Mouse (Mus musculus) urinary bladder, postnatal 36 days (tissue): ENCODE measurements at regions not wholly inside any gene's neighbourhood (a gene's known extent, or its start where the extent isn't known, plus 50 kb on each side); places are given as distances from the start of the nearest gene placed in this dataset.

Source experiments
- DNase-seq, 2 experiments: peaks; one replicate each; pipeline ENCODE4 v3.0.0; 2022; ENCODE audit warnings: low spot score in 2 of 2, mixed read lengths in 1 of 2

DNA sequence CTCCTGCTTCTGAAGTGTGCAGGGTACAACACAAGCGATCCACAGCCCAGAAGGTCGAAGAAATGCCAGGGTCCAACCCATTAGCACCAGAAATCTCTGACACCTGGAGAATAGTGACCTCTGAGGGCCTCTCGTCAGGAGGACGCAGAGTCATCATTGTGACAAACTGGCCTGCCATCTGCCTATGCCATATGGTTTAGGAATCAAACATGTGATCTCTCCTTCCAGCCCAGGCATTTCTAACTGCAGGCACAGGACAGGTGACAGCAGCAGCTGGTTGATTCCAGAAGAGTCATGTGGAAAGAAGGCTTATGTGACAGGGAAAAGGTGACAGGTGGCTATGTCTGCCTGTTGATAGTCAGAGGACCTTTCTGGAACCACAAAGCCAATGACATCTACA, 476.0 kb upstream of the Vstm2b start:
- no peak for DNase-seq

GRCm38 (mm10) chr7:40429416-40429815, 468.7 kb upstream of the Vstm2b start:
- DNase-seq, result no peak

DNA sequence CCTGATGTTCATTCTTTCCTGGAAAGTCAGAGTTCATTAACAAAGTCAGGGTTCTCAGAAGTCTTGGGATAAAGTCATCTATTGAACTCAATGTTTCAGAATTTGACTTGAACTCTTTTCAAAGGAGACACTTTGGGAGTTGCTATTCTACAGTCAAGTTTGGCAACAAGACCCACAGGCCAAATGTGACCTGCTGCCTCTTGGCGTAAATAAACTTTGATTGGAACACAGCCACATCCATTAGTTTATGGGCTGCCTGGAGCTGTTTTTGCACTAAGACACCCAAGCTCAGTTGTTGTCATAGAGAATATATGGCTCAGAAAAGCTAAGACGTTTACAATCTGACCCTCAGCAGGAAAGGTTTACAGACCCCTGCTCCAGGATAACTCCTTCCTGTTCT, 464.2 kb upstream of the Vstm2b start:
- peak; percentile 2 to 16 for DNase-seq

GRCm38 (mm10) chr7:40441128-40441527, 457.0 kb upstream of the Vstm2b start:
- no peak for DNase-seq

DNA sequence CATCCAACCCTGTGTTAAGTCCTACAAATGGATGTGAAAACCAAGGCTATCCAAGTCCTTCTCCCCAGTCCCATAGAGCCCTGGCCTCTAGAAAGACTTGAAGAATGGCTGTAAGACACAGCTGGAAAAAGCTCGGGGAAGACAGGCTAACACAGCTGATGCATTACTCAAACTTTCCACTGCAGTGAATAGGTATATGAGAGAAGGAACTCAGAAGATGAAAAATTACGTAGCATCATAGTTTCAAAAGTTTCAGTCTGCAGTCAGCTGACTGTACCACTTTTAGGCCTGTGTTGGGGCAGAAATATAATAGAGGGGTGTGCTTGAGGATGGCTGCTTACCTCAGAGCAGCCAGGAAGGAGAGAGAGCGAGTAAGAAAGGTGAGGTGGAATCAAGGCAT, 456.3 kb upstream of the Vstm2b start:
- DNase-seq, result no peak

DNA sequence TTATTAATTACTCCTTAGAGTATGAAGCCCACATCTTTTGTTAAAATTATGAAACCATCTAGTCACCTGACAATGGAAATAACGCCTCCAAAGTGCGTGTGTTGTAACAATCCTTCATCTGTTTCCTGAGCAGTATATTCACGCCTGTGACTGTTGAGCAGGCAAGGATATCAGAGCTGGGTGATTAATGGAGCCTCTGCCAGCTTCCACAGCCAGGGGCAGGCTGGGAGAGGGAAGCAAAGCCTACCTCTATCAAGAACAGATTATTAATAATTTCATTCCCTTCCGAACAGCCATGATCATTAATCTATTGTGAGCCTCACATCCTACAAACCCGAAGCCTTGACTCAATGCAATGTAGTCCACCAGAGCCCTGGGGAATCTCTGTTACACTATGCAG, 431.7 kb upstream of the Vstm2b start:
- no peak for DNase-seq

DNA sequence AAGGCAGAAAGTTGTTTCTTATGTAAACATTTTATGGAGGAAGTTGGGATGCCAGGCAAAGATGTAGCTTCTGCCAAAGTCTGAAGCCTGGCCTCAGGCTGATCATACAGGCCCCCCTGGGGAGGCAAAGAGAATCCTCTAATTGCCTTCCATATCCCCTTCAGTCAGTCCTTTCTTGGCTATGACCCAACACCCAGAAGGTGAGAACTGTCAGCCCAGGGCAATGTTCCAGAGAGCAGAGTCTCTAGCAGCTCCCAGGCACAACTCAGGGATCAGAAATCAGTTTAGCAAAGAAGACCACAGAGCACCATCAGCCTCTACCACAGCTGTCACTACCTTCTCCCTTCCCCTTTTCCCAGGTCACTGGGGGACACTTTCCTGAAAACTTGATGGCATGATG, 410.9 kb upstream of the Vstm2b start:
- no peak for DNase-seq

- DNase-seq, result no peak
Measured at GRCm38 (mm10) chr7:40522703-40523267, 375.3 kb upstream of the Vstm2b start.

DNA sequence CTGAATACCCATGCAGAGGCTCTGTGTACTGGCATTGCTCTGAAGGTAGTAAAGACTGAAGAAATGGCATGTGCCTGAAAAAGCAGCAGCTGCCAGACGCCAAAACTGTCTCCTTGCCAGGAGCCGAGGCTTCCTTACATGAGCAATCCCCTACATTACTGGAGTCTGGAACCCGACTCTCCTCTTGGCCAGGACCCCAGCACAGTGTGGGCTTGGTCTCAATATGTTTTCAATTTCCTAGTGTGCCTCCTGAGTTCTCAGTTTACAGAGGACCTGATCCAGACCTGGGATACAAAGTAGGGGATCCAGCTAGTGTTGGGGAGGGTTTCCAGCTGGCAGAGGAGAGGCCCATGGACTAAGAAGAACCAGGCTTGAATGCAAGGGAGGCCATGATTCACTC, 361.5 kb upstream of the Vstm2b start:
- peak in 1 of 2 experiments; percentile 5 for DNase-seq

GRCm38 (mm10) chr7:40537621-40538020, 360.5 kb upstream of the Vstm2b start:
- DNase-seq, result no peak

DNA sequence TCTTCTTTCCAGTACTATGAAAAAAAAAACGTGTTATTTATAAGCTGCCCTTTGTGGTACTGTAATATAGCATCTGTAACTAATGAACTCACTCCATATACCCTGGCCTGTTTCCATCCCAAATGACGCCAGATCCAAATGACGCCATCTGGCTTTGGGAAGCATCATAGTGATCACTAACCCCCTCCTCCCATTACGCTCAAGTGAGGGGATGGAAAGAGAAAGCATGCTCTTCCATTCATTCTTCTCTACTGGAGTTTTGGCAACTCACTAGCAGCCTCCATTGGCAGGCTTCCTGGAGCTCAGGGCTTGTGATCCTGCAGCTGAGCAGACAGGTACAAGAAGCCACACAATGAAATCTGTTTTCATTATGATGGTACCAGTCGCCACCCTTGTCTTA, 358.3 kb upstream of the Vstm2b start:
- no peak for DNase-seq

DNA sequence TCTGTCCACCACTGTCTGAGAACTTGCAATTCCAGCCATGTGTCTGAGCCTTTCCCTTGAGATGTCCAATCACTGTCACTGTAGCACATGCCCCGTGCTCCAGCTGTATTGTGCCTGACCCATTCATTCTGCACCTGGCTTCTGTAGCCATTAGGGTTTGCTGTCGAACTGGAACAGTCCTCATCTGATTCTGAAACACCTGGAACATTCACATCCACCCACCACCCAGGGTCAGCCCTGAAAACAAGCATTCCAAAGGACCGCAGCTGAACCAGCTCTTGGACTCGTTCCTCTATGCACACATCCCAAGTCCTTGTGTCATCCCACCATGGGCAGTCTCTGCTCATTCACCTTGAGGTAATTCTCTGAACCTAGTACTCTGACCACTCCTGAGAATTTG, 356.8 kb upstream of the Vstm2b start:
- no peak for DNase-seq

DNA sequence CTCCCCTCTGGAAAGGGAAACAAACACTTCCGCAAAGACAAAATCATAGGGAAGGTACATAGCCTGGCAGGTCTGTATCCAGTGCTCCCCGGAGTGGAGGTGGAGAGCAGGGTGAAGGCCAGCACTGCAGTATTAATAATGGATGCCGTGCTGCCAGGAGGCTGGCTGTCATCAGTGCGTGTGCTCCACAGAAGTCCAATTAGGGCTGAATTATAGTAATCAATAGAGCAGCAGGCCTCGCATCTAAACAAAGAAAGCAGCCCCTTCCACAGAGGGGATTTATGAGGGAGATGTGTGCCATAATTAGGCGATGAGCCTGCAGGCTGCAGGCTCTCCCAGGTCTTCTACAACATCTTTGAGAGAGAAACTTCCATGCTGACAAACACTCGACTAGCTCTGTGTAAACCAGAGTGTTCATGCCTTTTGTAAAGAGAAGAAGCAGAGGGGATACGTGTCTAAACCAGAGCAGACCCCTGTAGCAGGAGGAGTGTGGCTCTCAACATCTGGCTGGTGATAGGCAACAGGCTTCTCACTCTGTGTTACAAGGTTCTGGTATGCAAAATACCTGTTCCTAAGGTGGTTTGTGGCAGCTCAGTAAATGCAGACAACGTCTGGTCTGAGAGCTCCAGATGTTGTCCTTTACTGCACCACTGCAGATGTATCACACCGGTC, 334.5 kb upstream of the Vstm2b start:
- DNase-seq, result no peak

- DNase-seq, result no peak
Measured at GRCm38 (mm10) chr7:40575971-40576370, 322.2 kb upstream of the Vstm2b start.

DNA sequence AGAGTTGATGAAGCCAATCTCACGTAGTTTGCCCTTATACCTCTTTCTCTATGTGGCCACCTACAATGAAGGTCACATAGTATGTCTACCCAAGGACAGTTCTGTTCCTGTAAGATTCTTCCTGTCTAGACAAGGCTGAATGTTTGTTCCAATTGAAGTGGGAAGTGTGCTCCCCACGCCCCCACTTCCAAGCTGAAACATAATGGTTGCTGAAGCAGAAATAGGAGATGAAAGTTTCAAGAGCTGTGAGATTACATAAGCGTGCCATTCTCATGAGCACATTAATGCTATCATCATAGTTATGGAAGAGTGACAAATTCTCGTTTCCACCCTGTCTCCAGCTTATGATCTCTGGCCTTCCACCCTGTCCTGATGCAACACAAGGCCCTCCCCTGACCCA, 320.8 kb upstream of the Vstm2b start:
- DNase-seq, result no peak

- DNase-seq, result no peak
Measured at GRCm38 (mm10) chr7:40620761-40621160, 277.4 kb upstream of the Vstm2b start.

DNA sequence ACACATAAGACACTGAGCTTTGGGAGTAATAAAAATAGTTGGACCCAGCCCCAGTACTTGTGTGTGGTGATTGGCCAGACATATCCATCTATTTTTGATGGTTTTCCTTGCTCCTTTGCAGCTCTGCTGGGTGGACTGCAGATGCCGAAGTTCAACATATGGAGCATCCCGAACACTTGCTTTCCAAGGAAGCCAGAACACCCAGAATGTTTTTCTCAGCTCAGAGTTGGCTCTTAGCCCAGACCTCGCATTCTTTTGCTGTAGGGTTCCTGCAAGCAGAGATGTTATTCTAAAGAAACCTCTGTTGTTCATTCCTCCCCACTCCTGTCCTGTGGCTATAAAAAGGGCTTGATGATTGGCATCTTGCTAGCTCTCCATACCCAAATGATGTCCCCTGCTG, 275.3 kb upstream of the Vstm2b start:
- no peak for DNase-seq

GRCm38 (mm10) chr7:40623286-40623685, 274.8 kb upstream of the Vstm2b start:
- DNase-seq, result no peak

DNA sequence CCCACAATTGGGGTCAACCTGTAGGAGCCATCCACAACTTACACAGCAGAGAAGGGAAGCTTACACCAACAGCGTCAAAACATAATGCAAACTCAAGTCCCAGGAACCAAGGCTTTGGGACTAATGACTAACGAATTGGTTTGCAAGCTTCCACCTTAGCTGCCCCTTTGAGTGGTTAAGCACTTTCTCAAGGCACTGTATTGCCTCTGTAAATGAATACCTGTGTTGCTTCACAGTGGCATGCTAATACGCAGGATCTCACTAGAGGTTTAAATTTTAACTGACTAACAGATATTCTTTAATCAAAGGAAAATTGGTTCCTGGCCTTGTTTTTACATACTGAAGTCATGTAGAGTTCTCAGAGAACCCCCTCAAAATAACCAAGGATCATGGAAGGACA, 261.8 kb upstream of the Vstm2b start:
- DNase-seq, result no peak

DNA sequence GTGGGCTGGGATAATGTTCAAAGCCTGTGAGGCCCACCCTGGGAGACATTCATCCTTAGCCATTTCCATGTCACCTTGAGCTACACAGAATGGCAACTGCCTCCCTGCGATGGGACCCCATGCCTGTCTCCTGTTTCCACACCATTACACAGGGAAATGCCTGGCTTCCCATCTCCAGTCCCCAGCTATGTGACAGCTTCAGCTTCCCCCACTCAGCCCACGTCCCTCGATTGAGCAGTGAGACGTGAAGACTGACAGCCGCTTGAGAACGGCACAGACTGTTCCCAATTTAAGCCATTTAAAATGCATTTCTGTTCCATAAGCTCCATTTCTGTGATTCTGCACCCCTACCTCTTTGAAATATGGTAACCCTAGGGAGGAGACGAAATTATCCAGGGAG, 243.1 kb upstream of the Vstm2b start:
- no peak for DNase-seq

DNA sequence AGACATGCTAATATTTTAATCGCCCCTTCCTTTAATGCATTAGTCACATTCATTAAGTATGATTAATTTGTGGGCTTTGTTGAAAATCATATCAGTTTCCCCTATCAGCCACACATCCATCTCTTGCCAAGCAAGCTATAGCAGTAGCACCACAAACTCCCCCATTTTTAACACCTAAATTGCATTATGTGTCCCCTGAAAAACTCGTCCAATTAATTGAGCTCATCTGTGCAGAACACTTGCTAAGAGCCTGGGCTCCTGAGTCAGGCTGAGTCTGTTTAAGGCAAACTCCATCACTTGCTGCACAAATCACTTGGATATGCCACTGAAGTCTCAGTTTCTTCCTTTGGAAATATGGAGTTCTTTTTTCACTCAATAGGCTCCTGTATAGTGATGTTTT, 242.7 kb upstream of the Vstm2b start:
- no peak for DNase-seq

DNA sequence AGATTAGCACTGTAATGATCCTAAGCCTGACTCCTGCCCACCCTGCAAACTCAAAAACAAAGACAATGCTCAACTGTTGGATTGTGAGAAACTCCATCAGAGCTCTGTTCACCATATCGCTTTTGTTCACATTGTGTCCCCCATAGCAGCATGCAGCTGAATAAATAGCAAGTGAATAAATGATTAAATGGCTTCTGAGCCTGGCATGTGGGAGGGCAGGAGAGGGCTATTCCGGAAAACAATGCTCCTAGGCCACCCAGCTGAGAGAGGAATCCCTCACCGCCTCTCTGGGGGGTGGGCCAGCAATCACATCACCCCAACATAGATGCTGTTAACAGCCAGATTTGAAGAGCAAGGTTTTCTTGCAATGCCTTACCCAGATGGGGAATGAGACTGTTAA, 238.5 kb upstream of the Vstm2b start:
- DNase-seq, result no peak

DNA sequence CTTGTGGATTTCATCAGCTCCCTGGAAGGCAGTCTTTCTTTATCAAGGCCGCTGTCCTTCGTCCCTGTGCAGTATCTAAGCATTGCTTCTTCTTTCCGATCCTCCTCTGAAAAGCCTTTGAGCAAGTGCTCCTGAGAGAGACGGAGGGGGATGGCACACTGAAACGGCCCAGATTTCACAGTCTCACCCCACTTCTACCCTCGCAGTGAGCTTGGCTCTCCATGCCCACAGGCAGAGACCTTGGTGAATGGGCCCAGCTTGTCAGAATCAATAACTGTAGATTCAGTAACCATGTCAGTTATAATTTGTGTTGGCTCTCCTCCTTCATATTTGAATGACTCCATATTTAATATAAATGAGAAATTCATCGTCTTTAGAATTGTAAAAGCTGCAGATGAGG, 234.3 kb upstream of the Vstm2b start:
- no peak for DNase-seq

- DNase-seq, result no peak
Measured at GRCm38 (mm10) chr7:40666625-40667024, 231.5 kb upstream of the Vstm2b start.
